Mouse (Mus musculus) heart, postnatal 36 days (tissue): ENCODE measurements around the gene Rdh7. TPM values are rescaled to one million over a fixed set of nuclear protein-coding genes. Genes with fewer than 3 reads are reported as not detected.
"Not testable (repeated sequence)": the region's sequence is repeated elsewhere in the genome, so short reads cannot be mapped to it uniquely, and the experiment has no call there.

ENCODE experiments used
- DNase-seq, 2 experiments: peaks; one replicate each; pipeline ENCODE4 v3.0.0; 2021 to 2022
- intact Hi-C: fragments of 180-260 bp; cut with DNase I; formaldehyde crosslinking; loops from one replicate; pipeline ENCODE4 v1.15.1; 2025
- total RNA-seq, 2 experiments: library from RNA; stranded (reverse); gene quantifications; 2 replicates each; pipeline ENCODE4 v1.2.3; 2021

The Rdh7 gene
- not detected for total RNA-seq

DNA sequence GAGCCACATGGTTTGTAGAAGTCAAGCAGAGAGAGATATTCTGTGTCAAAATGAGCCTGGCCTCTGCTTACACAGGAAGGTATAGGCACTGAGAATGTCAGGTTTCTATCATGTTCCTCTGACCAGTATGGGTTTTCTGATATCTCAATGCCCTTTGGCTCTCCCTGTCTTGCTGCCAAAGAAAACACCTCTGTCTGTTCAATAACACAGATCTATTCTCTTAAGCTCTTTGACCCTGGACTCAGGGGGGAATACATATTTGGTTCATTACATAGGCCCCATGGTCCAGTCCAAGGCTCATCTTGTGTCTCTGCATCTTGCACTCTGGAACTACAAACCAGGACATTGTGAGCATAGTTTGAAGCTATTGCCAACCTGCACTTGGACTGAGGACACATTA is at the start of gene Rdh7:
Gene Rdh7, minus strand, starts transcription at position 213 of the 400 bp plus-strand sequence.
- intact Hi-C loops: no loop called here
- no peak for DNase-seq

GRCm38 (mm10) chr10:127937428-127938010 is 48.9 kb upstream of the Rdh7 start:
- peak; percentile 67 to 78 for DNase-seq
- intact Hi-C loops: loop anchor here (1.0 to 5.0 kb wide), 4 partner anchors 110 to 296 kb away; no protein-coding TSS in a partner anchor

DNA sequence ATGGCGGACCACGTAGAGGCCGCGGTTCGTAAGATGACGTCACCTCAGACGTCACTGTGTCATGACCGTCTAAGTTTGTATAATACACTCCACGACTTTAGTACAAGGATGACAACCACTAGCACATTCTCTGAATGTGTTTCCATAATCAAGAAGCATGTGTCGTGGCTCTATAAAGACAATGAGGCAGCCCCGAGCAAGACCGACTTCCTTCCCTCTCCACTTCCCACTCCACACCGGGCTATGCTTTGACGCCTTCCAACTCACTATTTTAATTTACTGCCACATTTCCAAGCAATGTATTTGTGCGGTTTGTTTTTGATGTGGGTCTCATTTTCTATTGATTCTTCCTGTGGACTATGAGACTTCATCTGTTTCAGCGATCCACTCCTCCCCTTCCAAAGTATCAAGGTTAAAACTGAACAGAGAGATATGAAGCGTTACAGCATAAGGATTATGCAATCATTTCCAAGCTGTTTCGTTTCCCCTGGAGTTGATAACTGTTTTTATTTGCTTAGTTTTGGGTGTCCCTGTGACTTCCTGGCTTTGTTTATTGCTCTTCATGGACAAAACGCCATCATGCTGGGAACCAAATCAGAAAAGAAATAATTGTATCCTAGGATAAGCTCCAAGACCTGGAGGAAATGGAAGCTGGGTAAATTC is 48.3 kb upstream of the Rdh7 start:
- peak in 1 of 2 experiments; percentile 8 for DNase-seq
- intact Hi-C loops: loop anchor here (1.0 to 5.0 kb wide), 4 partner anchors 110 to 296 kb away; no protein-coding TSS in a partner anchor

GRCm38 (mm10) chr10:127936271-127936670 is 47.7 kb upstream of the Rdh7 start:
- intact Hi-C loops: loop anchor here (2.0 to 5.0 kb wide), 2 partner anchors 109 to 241 kb away; no protein-coding TSS in a partner anchor
- no peak for DNase-seq

DNA sequence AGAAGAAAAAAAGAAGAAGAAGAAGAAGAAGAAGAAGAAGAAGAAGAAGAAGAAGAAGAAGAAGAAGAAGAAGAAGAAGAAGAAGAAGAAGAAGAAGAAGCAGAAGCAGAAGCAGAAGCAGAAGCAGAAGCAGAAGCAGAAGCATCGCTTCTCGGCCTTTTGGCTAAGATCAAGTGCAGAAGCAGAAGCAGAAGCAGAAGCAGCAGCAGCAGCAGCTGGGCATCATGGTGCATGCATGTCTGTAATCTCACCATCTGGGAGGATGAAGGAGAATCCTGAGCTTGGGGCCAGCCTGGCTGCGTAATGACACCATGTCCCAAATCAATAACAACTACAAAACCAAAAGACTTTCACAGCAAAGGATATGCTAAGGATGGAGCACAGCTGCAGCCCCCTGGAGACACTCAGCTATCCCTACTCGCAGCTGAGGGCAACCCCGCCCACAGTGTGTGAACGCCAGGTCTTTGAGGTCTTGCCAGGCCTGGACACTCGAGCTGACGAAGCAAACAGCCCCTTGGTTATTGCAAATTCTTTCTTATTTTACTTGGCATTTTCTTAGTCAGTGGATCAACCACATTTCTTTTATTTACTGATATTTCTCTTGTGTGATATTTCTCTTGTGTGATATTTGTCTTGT is 43.8 kb upstream of the Rdh7 start:
- peak in 1 of 2 experiments; percentile 36 for DNase-seq
- intact Hi-C loops: no loop called here

- intact Hi-C loops: no loop called here
- DNase-seq: no peak
Observed at GRCm38 (mm10) chr10:127927737-127928136, 39.1 kb upstream of the Rdh7 start.

DNA sequence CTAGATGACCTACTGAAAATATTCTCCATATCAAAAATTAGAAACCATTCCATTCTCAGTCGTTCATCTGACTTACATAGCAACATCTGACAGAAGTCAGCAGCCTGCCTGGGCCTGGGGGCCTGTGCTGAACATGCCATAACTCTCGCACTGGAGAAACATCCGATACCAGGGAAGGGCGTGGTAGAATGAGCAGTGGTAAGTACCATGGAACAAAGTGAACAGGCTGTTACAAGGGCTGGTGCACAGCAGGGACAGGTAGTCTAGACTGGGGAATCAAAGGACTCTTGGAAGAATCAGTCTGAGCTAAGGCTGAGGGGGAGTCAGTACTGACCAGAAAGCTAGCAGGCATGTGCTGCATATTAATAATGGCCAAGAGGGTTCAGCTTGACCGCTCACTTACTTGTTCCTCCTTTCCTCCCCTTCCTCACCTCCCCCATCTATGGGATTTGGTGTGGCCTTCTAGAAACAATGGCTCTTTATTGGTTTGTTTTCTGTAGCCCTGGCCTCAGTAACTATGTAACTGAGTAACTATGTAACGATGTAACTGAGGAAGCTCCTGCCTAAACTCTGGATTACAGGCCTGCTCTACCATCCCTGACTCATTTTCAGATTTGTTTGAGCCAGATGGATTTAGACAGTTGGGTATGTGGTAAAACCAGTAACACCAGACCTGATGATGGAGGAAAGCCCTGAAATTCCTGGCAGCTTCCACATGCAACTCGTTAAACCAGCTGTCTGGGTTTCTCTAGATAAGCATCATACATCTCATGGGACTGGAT is 36.2 kb upstream of the Rdh7 start:
- intact Hi-C loops: no loop called here
- DNase-seq: no peak

GRCm38 (mm10) chr10:127923024-127923423 is 34.4 kb upstream of the Rdh7 start:
- no peak for DNase-seq
- intact Hi-C loops: no loop called here

- no peak for DNase-seq
- intact Hi-C loops: no loop called here
Observed at GRCm38 (mm10) chr10:127922241-127922640, 33.6 kb upstream of the Rdh7 start.

- no peak for DNase-seq
- intact Hi-C loops: no loop called here
Observed at GRCm38 (mm10) chr10:127917651-127918050, 29.0 kb upstream of the Rdh7 start.

DNA sequence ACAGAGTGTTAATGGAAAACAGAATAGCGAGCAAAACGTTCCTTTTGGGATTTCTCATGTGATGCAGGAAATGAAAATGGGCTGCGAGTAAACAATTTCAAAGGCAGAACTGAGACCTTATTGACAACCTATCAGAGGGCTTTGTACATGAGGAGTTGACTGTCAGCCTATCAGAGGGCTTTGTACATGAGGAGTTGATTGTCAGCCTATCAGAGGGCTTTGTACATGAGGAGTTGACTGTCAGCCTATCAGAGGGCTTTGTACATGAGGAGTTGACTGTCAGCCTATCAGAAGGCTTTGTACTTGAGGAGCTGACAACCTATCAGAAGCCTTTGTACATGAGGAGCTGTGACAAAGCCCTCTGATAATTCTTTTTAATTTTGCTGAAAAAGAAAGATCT is 28.6 kb upstream of the Rdh7 start:
- DNase-seq, intact Hi-C loops: not testable (repeated sequence)

DNA sequence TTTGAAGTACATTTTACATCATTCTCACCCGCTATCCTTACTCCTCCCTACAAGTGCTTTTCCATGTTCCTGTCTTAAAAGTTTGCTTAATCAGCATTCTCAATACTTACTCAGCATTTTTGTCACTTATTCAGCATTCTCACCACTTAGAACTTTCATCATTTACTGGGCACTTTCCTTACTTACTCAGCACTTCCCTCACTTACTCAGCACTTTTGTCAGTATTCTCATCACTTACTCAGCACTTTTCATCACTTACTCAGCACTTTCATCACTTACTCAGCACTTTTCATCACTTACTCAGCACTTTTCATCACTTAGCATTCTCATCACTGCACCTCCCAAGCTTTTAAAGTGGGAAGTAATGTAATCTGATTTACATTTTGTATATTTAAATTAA is 27.0 kb upstream of the Rdh7 start:
- no peak for DNase-seq
- intact Hi-C loops: no loop called here

DNA sequence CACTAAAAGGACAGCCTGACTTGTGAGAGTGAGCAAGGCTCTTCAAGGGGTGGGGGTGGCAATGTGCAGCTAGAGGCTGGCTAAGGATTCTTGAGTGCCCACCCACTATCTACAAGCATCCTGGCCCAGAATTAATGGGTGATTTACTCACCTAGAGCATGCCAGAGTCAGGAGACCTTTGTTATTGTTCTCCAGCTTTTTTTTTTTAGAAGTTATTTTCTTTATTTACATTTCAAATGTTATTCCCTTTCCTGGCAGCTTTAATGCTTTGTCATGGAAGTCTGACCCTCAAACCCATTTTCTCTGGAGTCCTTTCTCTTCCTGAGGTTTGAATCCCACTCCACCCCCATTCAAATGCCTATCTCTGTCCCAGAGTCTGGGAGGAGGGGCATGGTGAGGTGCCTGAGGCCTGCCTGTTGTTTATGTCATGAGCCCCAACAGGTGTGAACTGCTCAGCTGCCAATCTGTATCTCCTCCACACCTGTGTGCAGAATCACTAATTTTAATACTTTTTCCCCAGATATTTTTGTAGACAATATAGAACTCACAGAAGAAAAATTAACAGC is 18.9 kb upstream of the Rdh7 start:
- no peak for DNase-seq
- intact Hi-C loops: no loop called here

DNA sequence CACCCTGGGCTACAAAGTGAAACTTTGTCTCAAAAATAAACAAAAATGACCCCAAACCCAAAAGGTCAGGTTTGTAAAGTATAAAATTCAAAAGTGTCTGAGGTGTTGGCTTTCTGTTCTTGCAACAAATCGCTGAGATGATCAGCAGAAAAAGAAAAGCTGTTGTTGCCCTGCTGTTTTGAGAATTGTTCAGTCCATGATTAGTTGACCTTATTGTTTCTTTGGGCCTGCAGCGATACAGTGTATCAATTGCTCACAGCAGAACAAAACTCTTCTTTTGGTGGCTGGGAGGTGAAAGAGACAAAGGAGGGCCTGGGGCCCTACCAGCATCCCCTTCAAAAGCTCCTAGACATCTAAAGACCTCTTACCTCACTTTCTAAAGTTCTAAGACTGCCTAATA is 17.5 kb upstream of the Rdh7 start:
- no peak for DNase-seq
- intact Hi-C loops: no loop called here

DNA sequence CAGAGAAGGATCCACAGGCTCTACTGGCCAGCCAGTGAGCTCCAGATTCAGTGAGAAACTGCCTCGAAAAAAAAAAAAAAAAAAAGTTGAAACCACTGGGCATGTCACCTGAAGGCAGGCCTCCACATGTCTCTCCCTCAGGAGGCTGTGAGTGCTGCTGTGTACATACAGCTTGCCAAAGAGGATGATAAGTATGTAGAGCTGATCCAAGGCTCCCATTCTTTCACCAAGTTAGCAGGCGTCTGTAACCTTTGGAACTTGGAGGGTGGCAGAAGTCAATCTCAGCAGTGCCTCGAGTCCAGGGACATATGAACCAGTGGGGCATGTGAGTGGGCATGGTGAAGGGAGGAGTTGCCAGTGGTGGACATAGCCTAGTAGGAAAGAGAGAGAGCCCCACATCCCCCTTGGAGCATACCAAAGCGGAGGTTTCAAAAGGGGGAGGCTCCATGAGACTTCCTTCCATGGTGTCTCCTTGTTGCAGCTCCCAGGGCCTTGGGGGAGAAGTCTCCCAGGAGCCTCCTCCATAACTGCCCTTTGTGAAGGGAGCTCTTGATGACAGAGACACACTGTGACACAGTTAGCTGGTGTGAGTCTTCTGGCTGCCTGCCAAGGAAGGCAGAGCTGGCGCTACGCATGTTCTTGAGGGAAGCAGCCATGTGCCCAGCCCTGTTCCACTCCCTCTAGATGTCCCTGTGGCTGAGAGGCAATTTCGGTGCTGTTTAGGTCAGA is 16.3 kb upstream of the Rdh7 start:
- no peak for DNase-seq
- intact Hi-C loops: no loop called here

- intact Hi-C loops: no loop called here
- DNase-seq: no peak
Observed at GRCm38 (mm10) chr10:127903116-127903515, 14.5 kb upstream of the Rdh7 start.

DNA sequence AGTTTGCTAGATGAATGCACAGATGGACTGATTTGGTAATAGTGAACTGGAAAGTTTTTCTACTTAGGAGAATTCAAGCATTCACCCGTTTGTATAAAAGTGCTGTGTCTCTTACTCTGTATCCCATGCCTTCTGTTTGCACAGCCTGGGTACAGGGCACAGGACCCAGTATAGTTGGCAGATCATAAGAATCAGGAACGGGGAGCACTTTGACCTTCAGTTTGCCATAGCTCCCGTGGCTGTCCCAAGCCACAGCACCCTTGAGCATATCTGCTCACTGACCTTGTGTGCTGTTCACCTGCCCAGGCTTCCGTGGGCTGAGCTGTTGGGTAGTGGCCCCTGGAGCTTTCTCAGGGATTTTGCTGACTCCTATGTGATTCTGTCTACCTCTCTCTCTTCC is 13.1 kb upstream of the Rdh7 start:
- intact Hi-C loops: no loop called here
- no peak for DNase-seq

GRCm38 (mm10) chr10:127899783-127900182 is 11.2 kb upstream of the Rdh7 start:
- no peak for DNase-seq
- intact Hi-C loops: no loop called here

DNA sequence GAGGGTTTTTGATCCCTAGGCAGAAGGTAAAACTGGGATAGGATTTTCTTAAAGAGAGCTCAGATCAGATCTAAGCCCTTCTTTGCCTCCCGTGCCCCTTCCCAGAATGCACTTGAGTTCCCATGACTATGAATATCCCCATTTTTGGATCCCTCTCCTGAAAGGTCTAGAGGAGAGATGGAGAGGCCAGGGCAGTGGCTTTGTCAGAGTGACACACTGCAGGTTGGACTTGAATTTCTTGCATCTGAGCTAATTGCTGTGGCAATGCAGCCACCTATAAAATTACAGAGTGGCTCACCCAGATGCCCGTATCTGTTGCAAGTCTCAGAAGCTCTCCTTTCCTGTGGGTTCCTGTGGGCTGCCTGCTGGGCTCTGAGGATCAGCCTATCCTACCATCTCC is 9.6 kb upstream of the Rdh7 start, which contains the start of gene Sdr9c7:
Gene Sdr9c7, plus strand, starts transcription at position 301 of the 400 bp plus-strand sequence.
- intact Hi-C loops: no loop called here
- DNase-seq: no peak

DNA sequence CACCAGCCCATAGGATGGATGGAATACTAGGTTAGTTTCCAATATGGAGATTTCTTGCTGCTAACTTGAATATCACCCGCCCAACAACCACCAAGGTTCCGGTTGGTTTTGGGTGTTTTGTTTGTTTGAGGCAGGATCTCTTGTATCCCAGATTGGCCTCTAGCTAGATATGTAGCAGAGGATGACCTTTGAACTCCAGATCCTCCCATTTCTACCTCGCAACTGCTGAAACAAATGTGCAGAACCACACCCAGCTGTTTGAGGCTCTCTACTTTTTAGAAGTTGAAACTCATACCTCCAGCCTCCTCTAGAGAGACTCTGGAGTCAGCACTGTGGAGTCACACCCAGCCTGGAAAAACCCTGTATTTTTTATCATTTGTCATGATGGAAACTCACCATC is 8.9 kb upstream of the Rdh7 start:
- no peak for DNase-seq

More for the DNA sequence above, 8.9 kb upstream of the Rdh7 start:
- intact Hi-C loops: no loop called here
